Mouse (Mus musculus): ENCODE data around the gene Wdr19. TPM values are rescaled to one million over a fixed set of nuclear protein-coding genes. Genes with fewer than 3 reads are reported as not detected.

Gene Wdr19
- polyA plus RNA-seq, 1 experiment from 2014 or later: 13.4 TPM

GRCm38 (mm10) chr5:65170206-65170605 is 29.3 kb upstream of the Wdr19 start:
- ATAC-seq: no peak
- Histone ChIP-seq H3K9ac (replicated peaks) (no peak overlapping the region), H3K4me2 (replicated peaks) (no peak overlapping the region), H3K36me3 (peaks cover 17% of the 10 kb centered on the region), H3K9me3 (no peaks in the 10 kb centered on the region), H3K27ac (no peak overlapping the region), H3K4me1 (replicated peaks) (peaks cover 4% of the 10 kb centered on the region; the same call in 1 of the 2 replicates), H3K27me3 (no peaks in the 10 kb centered on the region), H3K4me3 (replicated peaks) (no peak overlapping the region)
- 79% methylated on average over 9 of the region's 9 CpGs for WGBS

GRCm38 (mm10) chr5:65175035-65175917 is 24.2 kb upstream of the Wdr19 start:
- peak; percentile 84 for ATAC-seq
- WGBS: 58% methylated on average over 26 of the region's 26 CpGs
- H3K4me1 ChIP-seq (replicated peaks): peaks cover 24% of the 10 kb centered on the region
- H3K9me3 ChIP-seq: no peaks in the 10 kb centered on the region
- no peak overlapping the region for H3K9ac ChIP-seq (replicated peaks)
- H3K36me3 ChIP-seq: no peaks in the 10 kb centered on the region
- H3K4me2 ChIP-seq (replicated peaks): peak overlapping the region; percentile 32
- H3K4me3 ChIP-seq (replicated peaks): 0 out of 2 replicates have a peak overlapping the region, but pooled peaks have one; percentile 0
- peak overlapping the region; percentile 69 for H3K27ac ChIP-seq
- H3K27me3 ChIP-seq: no peaks in the 10 kb centered on the region

- Histone ChIP-seq H3K9me3 (no peaks in the 10 kb centered on the region), H3K4me1 (replicated peaks) (peaks cover 27% of the 10 kb centered on the region), H3K36me3 (no peaks in the 10 kb centered on the region), H3K27me3 (no peaks in the 10 kb centered on the region), H3K4me2 (replicated peaks) (peak overlapping the region; percentile 32), H3K4me3 (replicated peaks) (0 out of 2 replicates have a peak overlapping the region, but pooled peaks have one; percentile 0), H3K9ac (replicated peaks) (no peak overlapping the region; the same call in 1 of the 2 replicates), H3K27ac (peak overlapping the region; percentile 69)
- peak; percentile 67 for ATAC-seq
- 59% methylated on average over 13 of the region's 13 CpGs for WGBS
Observed at GRCm38 (mm10) chr5:65175918-65176484, 23.5 kb upstream of the Wdr19 start.

GRCm38 (mm10) chr5:65177026-65177514 is 22.4 kb upstream of the Wdr19 start:
- Histone ChIP-seq H3K27me3 (no peaks in the 10 kb centered on the region), H3K27ac (peak overlapping the region; percentile 10; the same call in 1 of the 2 replicates), H3K4me3 (replicated peaks) (no peak overlapping the region), H3K9ac (replicated peaks) (no peak overlapping the region), H3K4me2 (replicated peaks) (no peak overlapping the region), H3K9me3 (no peaks in the 10 kb centered on the region), H3K4me1 (replicated peaks) (peaks cover 37% of the 10 kb centered on the region), H3K36me3 (no peaks in the 10 kb centered on the region)
- 57% methylated on average over 11 of the region's 11 CpGs for WGBS
- ATAC-seq: peak; percentile 22; the same call in 1 of the 2 replicates

GRCm38 (mm10) chr5:65178477-65178876 is 21.0 kb upstream of the Wdr19 start:
- Histone ChIP-seq H3K9me3 (no peaks in the 10 kb centered on the region), H3K4me2 (replicated peaks) (no peak overlapping the region), H3K4me1 (replicated peaks) (peaks cover 37% of the 10 kb centered on the region), H3K4me3 (replicated peaks) (no peak overlapping the region), H3K27ac (no peak overlapping the region), H3K27me3 (no peaks in the 10 kb centered on the region), H3K9ac (replicated peaks) (no peak overlapping the region), H3K36me3 (no peaks in the 10 kb centered on the region)
- 94% methylated on average over 9 of the region's 9 CpGs for WGBS
- no peak for ATAC-seq

GRCm38 (mm10) chr5:65181160-65181793 is 18.2 kb upstream of the Wdr19 start:
- Histone ChIP-seq H3K4me1 (replicated peaks) (peaks cover 23% of the 10 kb centered on the region), H3K9me3 (no peaks in the 10 kb centered on the region), H3K4me2 (replicated peaks) (no peak overlapping the region), H3K27ac (peak overlapping the region; percentile 47), H3K4me3 (replicated peaks) (no peak overlapping the region), H3K36me3 (no peaks in the 10 kb centered on the region), H3K27me3 (no peaks in the 10 kb centered on the region), H3K9ac (replicated peaks) (no peak overlapping the region)
- WGBS: 69% methylated on average over 21 of the region's 21 CpGs
- ATAC-seq: peak; percentile 51

GRCm38 (mm10) chr5:65181794-65182169 is 17.7 kb upstream of the Wdr19 start:
- Histone ChIP-seq H3K27ac (peak overlapping the region; percentile 47), H3K9ac (replicated peaks) (no peak overlapping the region), H3K4me1 (replicated peaks) (peaks cover 20% of the 10 kb centered on the region), H3K4me2 (replicated peaks) (no peak overlapping the region), H3K27me3 (no peaks in the 10 kb centered on the region), H3K9me3 (no peaks in the 10 kb centered on the region), H3K4me3 (replicated peaks) (no peak overlapping the region), H3K36me3 (no peaks in the 10 kb centered on the region)
- whole genome bisulfite sequencing: 80% methylated on average over 4 of the region's 4 CpGs
- peak; percentile 32 for ATAC-seq

GRCm38 (mm10) chr5:65182268-65182667 is 17.2 kb upstream of the Wdr19 start:
- ATAC-seq: no peak
- Histone ChIP-seq H3K9me3 (no peaks in the 10 kb centered on the region), H3K4me2 (replicated peaks) (no peak overlapping the region), H3K27me3 (no peaks in the 10 kb centered on the region), H3K27ac (no peak overlapping the region), H3K4me1 (replicated peaks) (peaks cover 15% of the 10 kb centered on the region), H3K9ac (replicated peaks) (no peak overlapping the region), H3K36me3 (no peaks in the 10 kb centered on the region), H3K4me3 (replicated peaks) (no peak overlapping the region)
- 71% methylated on average over 1 of the region's 1 CpGs for WGBS

GRCm38 (mm10) chr5:65191601-65192000 is 7.9 kb upstream of the Wdr19 start:
- Histone ChIP-seq H3K4me2 (replicated peaks) (no peak overlapping the region), H3K9me3 (peaks cover 8% of the 10 kb centered on the region), H3K9ac (replicated peaks) (no peak overlapping the region), H3K4me1 (replicated peaks) (no peaks in the 10 kb centered on the region), H3K4me3 (replicated peaks) (no peak overlapping the region), H3K27me3 (no peaks in the 10 kb centered on the region), H3K27ac (no peak overlapping the region), H3K36me3 (no peaks in the 10 kb centered on the region)
- 84% methylated on average over 5 of the region's 5 CpGs for WGBS
- ATAC-seq: no peak

- Histone ChIP-seq H3K4me3 (replicated peaks) (no peak overlapping the region), H3K9me3 (peaks cover 8% of the 10 kb centered on the region), H3K27ac (no peak overlapping the region), H3K36me3 (no peaks in the 10 kb centered on the region), H3K4me2 (replicated peaks) (no peak overlapping the region), H3K9ac (replicated peaks) (no peak overlapping the region), H3K27me3 (no peaks in the 10 kb centered on the region), H3K4me1 (replicated peaks) (peaks cover 7% of the 10 kb centered on the region; the same call in 1 of the 2 replicates)
- WGBS: 94% methylated on average over 9 of the region's 9 CpGs
- no peak for ATAC-seq
Observed at GRCm38 (mm10) chr5:65194441-65194840, 5.1 kb upstream of the Wdr19 start.

GRCm38 (mm10) chr5:65204726-65205125 is 5.2 kb downstream of the Wdr19 start:
- Histone ChIP-seq H3K4me3 (replicated peaks) (no peak overlapping the region), H3K36me3 (peaks cover 13% of the 10 kb centered on the region; the same call in 1 of the 2 replicates), H3K27me3 (no peaks in the 10 kb centered on the region), H3K4me1 (replicated peaks) (peaks cover 8% of the 10 kb centered on the region), H3K4me2 (replicated peaks) (no peak overlapping the region), H3K27ac (no peak overlapping the region), H3K9me3 (no peaks in the 10 kb centered on the region), H3K9ac (replicated peaks) (no peak overlapping the region)
- 93% methylated on average over 2 of the region's 2 CpGs for WGBS
- no peak for ATAC-seq

GRCm38 (mm10) chr5:65213321-65213720 is 13.8 kb downstream of the Wdr19 start:
- no peaks in the 10 kb centered on the region for H3K4me1 ChIP-seq (replicated peaks)
- peak; percentile 80 for ATAC-seq
- 20% methylated on average over 7 of the region's 7 CpGs for WGBS
- no peak overlapping the region for H3K27ac ChIP-seq
- no peak overlapping the region for H3K9ac ChIP-seq (replicated peaks)
- H3K36me3 ChIP-seq: 0 out of 2 replicates have a peak, but pooled peaks cover 7% of the 10 kb centered on the region
- H3K4me2 ChIP-seq (replicated peaks): no peak overlapping the region
- no peaks in the 10 kb centered on the region for H3K9me3 ChIP-seq
- H3K27me3 ChIP-seq: no peaks in the 10 kb centered on the region
- no peak overlapping the region for H3K4me3 ChIP-seq (replicated peaks)
